Mouse (Mus musculus) erythroblast, embryonic 14.5 days (primary cell): ENCODE data around the gene Tdrd12.

Experiments
- GATA1 ChIP-seq: IDR thresholded peaks from 2 replicates; pipeline ENCODE4 v1.6.1; 2012; ENCODE audit warnings: low read length, inconsistent platforms, mixed read lengths
- TAL1 ChIP-seq: IDR thresholded peaks from 3 replicates; pipeline ENCODE4 v1.6.1; 2012; ENCODE audit warnings: low read length, inconsistent platforms, mixed read lengths

DNA sequence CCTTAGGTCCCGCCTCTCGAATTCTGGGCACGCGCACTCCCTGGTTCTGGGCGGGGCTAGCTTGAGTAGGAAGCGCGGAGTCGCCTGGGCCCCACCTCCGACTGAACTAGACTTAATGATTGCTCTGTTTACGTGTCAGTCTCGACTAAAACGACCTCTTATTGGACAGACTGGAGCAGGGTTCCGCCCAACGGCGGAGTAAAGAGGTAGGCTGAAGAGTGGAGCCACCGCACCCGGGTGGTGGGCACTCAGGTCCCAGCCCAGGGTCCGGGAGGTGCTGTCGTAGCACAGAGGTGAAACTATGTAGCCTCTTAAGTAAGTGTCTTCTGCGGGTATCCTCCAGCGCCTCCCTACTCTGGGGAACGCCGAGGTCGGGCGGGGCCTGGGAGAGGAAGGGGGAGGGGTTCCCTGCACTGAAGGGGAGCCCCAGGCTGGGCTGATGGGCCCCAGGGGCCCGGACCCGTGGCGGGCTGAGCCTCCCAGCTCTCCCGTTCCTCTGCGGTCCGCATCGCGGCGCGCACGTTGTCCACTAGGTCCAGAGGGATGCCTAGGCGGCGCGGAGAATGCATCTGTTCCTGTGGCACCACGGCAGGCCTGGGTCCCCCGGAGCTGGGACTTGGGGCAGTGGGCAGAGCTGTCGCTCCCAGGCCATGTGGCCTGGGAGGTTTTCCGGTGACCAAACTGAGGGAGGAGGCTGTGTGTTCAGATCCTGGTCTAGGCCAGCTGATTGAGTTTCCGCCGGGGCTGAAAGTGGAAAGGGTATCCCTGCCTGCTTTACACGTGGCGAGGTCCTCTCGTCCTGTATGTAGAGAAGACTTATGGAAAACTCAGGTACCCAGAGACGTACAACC, 48.7 kb upstream of the Tdrd12 start, which contains the start of gene Ankrd27:
- TF ChIP-seq GATA1 (no peak), TAL1 (no peak)
